ENCODE assay signal across 8 mouse cellular contexts in the genomic region with DNA sequence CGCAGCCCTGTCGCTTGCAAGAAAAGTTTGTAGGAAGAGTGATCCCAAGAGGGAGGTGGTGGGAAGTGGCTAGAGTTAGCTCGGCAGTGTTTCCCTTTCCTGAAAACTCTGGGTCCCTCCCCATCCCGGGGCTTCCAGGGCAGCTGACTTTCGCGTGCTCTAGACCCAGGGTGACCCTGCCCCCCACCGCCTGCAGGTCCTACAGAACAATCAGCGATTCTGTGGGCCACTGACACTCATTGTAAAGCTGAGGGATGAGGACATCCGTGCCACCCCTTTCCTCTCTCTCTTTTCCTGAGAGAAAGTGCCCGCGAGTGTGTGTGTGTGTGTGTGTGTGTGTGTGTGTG. TPM values are rescaled to one million over a fixed set of nuclear protein-coding genes. Genes with fewer than 3 reads are reported as not detected.
DNase-seq lines count a peak whose midpoint lies in the region; ATAC-seq and TF ChIP-seq lines count a peak whose summit lies in the region.

No protein-coding gene starts in this region.

- H3K27me3 ChIP-seq in cerebellum, adult 2 months (ENCODE audit: control insufficient read depth, insufficient read depth, low read length), result no peaks in the 10 kb centered on the region
- H3K27me3 ChIP-seq in neural tube, embryonic 11.5 days (ENCODE audit: control insufficient read depth, insufficient read depth, low read length), result no peaks in the 10 kb centered on the region
- 0 out of 2 replicates have a peak, but pooled peaks cover 7% of the 10 kb centered on the region for H3K27me3 ChIP-seq in hindbrain, embryonic 13.5 days
- no peaks in the 10 kb centered on the region for H3K27me3 ChIP-seq in liver, embryonic 16.5 days (ENCODE audit: control insufficient read depth, insufficient read depth, low read depth, low read length)

- ATAC-seq in neural tube, embryonic 11.5 days (ENCODE audit: insufficient read depth, low FRiP score, low TSS enrichment), result peak; percentile 48
- peak; percentile 19; the same call in 1 of the 2 replicates for ATAC-seq in hindbrain, embryonic 13.5 days (ENCODE audit: low FRiP score)
- peak; percentile 36 for ATAC-seq in liver, embryonic 16.5 days (ENCODE audit: low read depth)

- H3K36me3 ChIP-seq in neural tube, embryonic 11.5 days (ENCODE audit: control insufficient read depth, insufficient read depth, low read length), result no peaks in the 10 kb centered on the region
- no peaks in the 10 kb centered on the region for H3K36me3 ChIP-seq in hindbrain, embryonic 13.5 days
- no peaks in the 10 kb centered on the region for H3K36me3 ChIP-seq in liver, embryonic 16.5 days (ENCODE audit: control insufficient read depth, insufficient read depth)

- WGBS in cerebellum, adult 2 months, result 2% methylated on average over 11 of the region's 11 CpGs
- 0% methylated on average over 11 of the region's 11 CpGs for WGBS in neural tube, embryonic 11.5 days
- 0% methylated on average over 10 of the region's 11 CpGs for WGBS in hindbrain, embryonic 13.5 days
- WGBS in liver, embryonic 16.5 days (ENCODE audit: insufficient replicate concordance), result 0% methylated on average over 11 of the region's 11 CpGs

- H3K4me3 ChIP-seq in cerebellum, adult 2 months (replicated peaks; ENCODE audit: insufficient read depth, low read depth, low read length), result peak overlapping the region; percentile 33
- peak overlapping the region; percentile 55 for H3K4me3 ChIP-seq in neural tube, embryonic 11.5 days (ENCODE audit: low read depth, low read length)
- peak overlapping the region; percentile 46 for H3K4me3 ChIP-seq in hindbrain, embryonic 13.5 days
- H3K4me3 ChIP-seq in liver, embryonic 16.5 days (ENCODE audit: low read depth, low read length), result peak overlapping the region; percentile 67

- no peak for TF ChIP-seq CTCF in cerebellum, adult 2 months (IDR thresholded peaks at IDR 0.05; ENCODE audit: borderline replicate concordance, insufficient read depth, low read depth, low read length)

- peak overlapping the region; percentile 72 for H3K9ac ChIP-seq in neural tube, embryonic 11.5 days (ENCODE audit: low read length)
- peak overlapping the region; percentile 69 for H3K9ac ChIP-seq in hindbrain, embryonic 13.5 days
- peak overlapping the region; percentile 62 for H3K9ac ChIP-seq in liver, embryonic 16.5 days (ENCODE audit: low read depth, low read length)

- peak in 1 of 2 experiments; percentile 30 for DNase-seq in cerebellum, adult 2 months
- DNase-seq in cerebellum, adult 8-10 months, result no peak
- DNase-seq in neural tube, embryonic 11.5 days (ENCODE audit: low spot score), result no peak
- DNase-seq in neural tube, embryonic 10.5 days (ENCODE audit: extremely low spot score, low spot score), result no peak
- no peak for DNase-seq in embryo, embryonic 10 days (ENCODE audit: low spot score)
- no peak for DNase-seq in right cerebral cortex, postnatal 25 days

- peak overlapping the region; percentile 85 for H3K4me2 ChIP-seq in neural tube, embryonic 11.5 days (ENCODE audit: low read depth)
- H3K4me2 ChIP-seq in hindbrain, embryonic 13.5 days, result peak overlapping the region; percentile 79
- H3K4me2 ChIP-seq in liver, embryonic 16.5 days (ENCODE audit: low read depth, low read length), result peak overlapping the region; percentile 71

- peak; percentile 6; the same call in 1 of the 2 replicates for TF ChIP-seq POLR2A in cerebellum, adult 2 months (IDR thresholded peaks at IDR 0.05; ENCODE audit: borderline replicate concordance, insufficient read depth, low read length)

- no peaks in the 10 kb centered on the region for H3K9me3 ChIP-seq in neural tube, embryonic 11.5 days (ENCODE audit: control insufficient read depth, low read length)
- no peaks in the 10 kb centered on the region for H3K9me3 ChIP-seq in hindbrain, embryonic 13.5 days
- no peaks in the 10 kb centered on the region for H3K9me3 ChIP-seq in liver, embryonic 16.5 days (replicated peaks; ENCODE audit: control insufficient read depth, low read length)

- H3K4me1 ChIP-seq in cerebellum, adult 2 months (ENCODE audit: control insufficient read depth, insufficient read depth, low read length), result no peaks in the 10 kb centered on the region
- peaks cover 8% of the 10 kb centered on the region for H3K4me1 ChIP-seq in neural tube, embryonic 11.5 days (ENCODE audit: control insufficient read depth, insufficient read depth, low read length)
- H3K4me1 ChIP-seq in hindbrain, embryonic 13.5 days (replicated peaks), result peaks cover 52% of the 10 kb centered on the region
- peaks cover 29% of the 10 kb centered on the region for H3K4me1 ChIP-seq in liver, embryonic 16.5 days (ENCODE audit: control insufficient read depth, low read depth, low read length)

- H3K27ac ChIP-seq in cerebellum, adult 2 months (ENCODE audit: insufficient read depth, low read length), result peak overlapping the region; percentile 55; the same call in 1 of the 2 replicates
- H3K27ac ChIP-seq in neural tube, embryonic 11.5 days (ENCODE audit: low read depth, low read length), result 0 out of 2 replicates have a peak overlapping the region, but pooled peaks have one; percentile 21
- H3K27ac ChIP-seq in hindbrain, embryonic 13.5 days, result no peak overlapping the region
- H3K27ac ChIP-seq in liver, embryonic 16.5 days (ENCODE audit: low read length), result peak overlapping the region; percentile 58

RNA-seq across cellular contexts. Expression of gene Csrp1, which starts 9.5 kb away (rescaled TPM):
- 364 and 434 TPM in 2 replicates for polyA plus RNA-seq in cerebellum, adult 2 months (2012; rRNA removed)
- 47.5 and 51.1 TPM in 2 replicates for polyA plus RNA-seq in neural tube, embryonic 11.5 days (2014; fragmentation: Nextera tagmentation; extraction: Ambion mirVana)
- 22.9 and 25.3 TPM in 2 replicates for polyA plus RNA-seq in hindbrain, embryonic 13.5 days (2015; fragmentation: Nextera tagmentation; extraction: Ambion mirVana)
- 26.9 and 30.5 TPM in 2 replicates for polyA plus RNA-seq in liver, embryonic 16.5 days (2015; fragmentation: Nextera tagmentation; extraction: Ambion mirVana)

RNA-seq across cellular contexts. Expression of gene Phlda3, which starts 36.6 kb away (rescaled TPM):
- 72.7 and 93.0 TPM in 2 replicates for polyA plus RNA-seq in cerebellum, adult 2 months (2012; rRNA removed)
- 22.6 and 24.3 TPM in 2 replicates for polyA plus RNA-seq in neural tube, embryonic 11.5 days (2014; fragmentation: Nextera tagmentation; extraction: Ambion mirVana)
- polyA plus RNA-seq in hindbrain, embryonic 13.5 days (2015; fragmentation: Nextera tagmentation; extraction: Ambion mirVana), result 19.6 and 20.6 TPM in 2 replicates
- polyA plus RNA-seq in liver, embryonic 16.5 days (2015; fragmentation: Nextera tagmentation; extraction: Ambion mirVana), result 4.8 and 5.0 TPM in 2 replicates

RNA-seq across cellular contexts. Expression of gene Tnni1, which starts 49.9 kb away (rescaled TPM):
- polyA plus RNA-seq in cerebellum, adult 2 months (2012; rRNA removed), result 22.1 and 25.9 TPM in 2 replicates
- 57.6 and 70.7 TPM in 2 replicates for polyA plus RNA-seq in neural tube, embryonic 11.5 days (2014; fragmentation: Nextera tagmentation; extraction: Ambion mirVana)
- polyA plus RNA-seq in hindbrain, embryonic 13.5 days (2015; fragmentation: Nextera tagmentation; extraction: Ambion mirVana), result 5.6 and 6.0 TPM in 2 replicates
- polyA plus RNA-seq in liver, embryonic 16.5 days (2015; fragmentation: Nextera tagmentation; extraction: Ambion mirVana), result 8.8 and 15.6 TPM in 2 replicates
